Mouse (Mus musculus) midbrain, embryonic 16.5 days (tissue): ENCODE data around the gene Fam214b. TPM values are rescaled to one million over a fixed set of nuclear protein-coding genes. Genes with fewer than 3 reads are reported as not detected.
A peak's percentile ranks its signal among the peaks of the same experiment; 100 is the strongest.

Source experiments
- ATAC-seq: fragments of 200-750 bp; cut with Nextera tagmentation; 2 replicates; pipeline ENCODE4 v1.8.0; 2017; ENCODE audit warnings: moderate TSS enrichment
- H3K27ac ChIP-seq: fragments of 300-500 bp; sonication (generic); 2 replicates; pipeline ENCODE4 v1.5.1; 2014; ENCODE audit warnings: mild to moderate bottlenecking, low read length, mixed read lengths
- H3K27me3 ChIP-seq: fragments of 300-500 bp; sonication (generic); 2 replicates; pipeline ENCODE4 v1.6.1; 2014; ENCODE audit warnings: low read depth, low read length, mixed read lengths; ENCODE audit not compliant: control insufficient read depth, insufficient read depth
- H3K36me3 ChIP-seq: fragments of 300-500 bp; sonication (generic); 2 replicates; pipeline ENCODE4 v1.6.1; 2014; ENCODE audit warnings: mild to moderate bottlenecking, low read length, moderate library complexity, mixed read lengths; ENCODE audit not compliant: control insufficient read depth, insufficient read depth
- H3K4me1 ChIP-seq: fragments of 300-500 bp; sonication (generic); 2 replicates; pipeline ENCODE4 v1.6.1; 2014; ENCODE audit warnings: mild to moderate bottlenecking, low read length, mixed read lengths; ENCODE audit not compliant: control insufficient read depth, insufficient read depth
- H3K4me2 ChIP-seq: fragments of 300-500 bp; sonication (generic); 2 replicates; pipeline ENCODE4 v1.6.1; 2014; ENCODE audit warnings: mild to moderate bottlenecking, low read length, mixed read lengths
- H3K4me3 ChIP-seq: fragments of 300-500 bp; sonication (generic); 2 replicates; pipeline ENCODE4 v1.5.1; 2014; ENCODE audit warnings: low read depth, mild to moderate bottlenecking, low read length, moderate library complexity, mixed read lengths
- H3K9ac ChIP-seq: fragments of 300-500 bp; sonication (generic); 2 replicates; pipeline ENCODE4 v1.6.1; 2014; ENCODE audit warnings: low read depth, low read length, mixed read lengths
- H3K9me3 ChIP-seq: fragments of 300-500 bp; sonication (generic); replicated peaks from 2 replicates; pipeline ENCODE4 v1.6.1; 2014; ENCODE audit warnings: mild to moderate bottlenecking, low read length, mixed read lengths; ENCODE audit not compliant: control insufficient read depth, poor library complexity, severe bottlenecking
- WGBS: fragments of 180-500 bp; shearing (Covaris S2); extraction: QIAGEN DNeasy Blood & Tissue Kit; methylation state at CpG from one replicate; pipeline ENCODE4 v1.1.7; 2014; 5-methylcytosine and 5-hydroxymethylcytosine counted together
- polyA plus RNA-seq: library from polyadenylated mRNA; unstranded; fragments of >200 nt; fragmentation: Nextera tagmentation; extraction: Ambion mirVana; gene quantifications from 2 replicates; pipeline ENCODE4 v1.2.1, GENCODE M21; 2015

The Fam214b gene
- polyA plus RNA-seq = 43.4 and 49.9 TPM in 2 replicates

GRCm38 (mm10) chr4:43045659-43046302 lies at the start of gene Fam214b:
TSS of gene Fam214b (minus strand) at chr4:43046220.
- ATAC-seq = peak; percentile 87
- no peaks in the 10 kb centered on the region for H3K27me3 ChIP-seq
- H3K9me3 ChIP-seq = no peaks in the 10 kb centered on the region
- H3K4me3 ChIP-seq = peak within 1 kb of the TSS; percentile 51
- peak within 1 kb of the TSS; percentile 65 for H3K4me2 ChIP-seq
- peaks cover 30% of the 10 kb centered on the region for H3K4me1 ChIP-seq
- H3K9ac ChIP-seq = peak within 1 kb of the TSS; percentile 73
- peak within 1 kb of the TSS; percentile 91 for H3K27ac ChIP-seq
- no peaks in the 10 kb centered on the region for H3K36me3 ChIP-seq
- under 1% methylated on average over 33 of the region's 33 CpGs for WGBS

- Histone ChIP-seq H3K9ac (no peak overlapping the region), H3K4me3 (no peak overlapping the region), H3K9me3 (no peaks in the 10 kb centered on the region), H3K27ac (no peak overlapping the region), H3K36me3 (no peaks in the 10 kb centered on the region), H3K4me2 (no peak overlapping the region), H3K27me3 (no peaks in the 10 kb centered on the region), H3K4me1 (no peaks in the 10 kb centered on the region)
- WGBS = 90% methylated on average over 4 of the region's 4 CpGs
- no peak for ATAC-seq
Measured at GRCm38 (mm10) chr4:43091183-43091582, 45.2 kb upstream of the Fam214b start.

GRCm38 (mm10) chr4:43089950-43090349 lies 43.9 kb upstream of the Fam214b start:
- no peaks in the 10 kb centered on the region for H3K4me1 ChIP-seq
- no peaks in the 10 kb centered on the region for H3K36me3 ChIP-seq
- ATAC-seq = no peak
- no peak overlapping the region for H3K4me2 ChIP-seq
- no peak overlapping the region for H3K4me3 ChIP-seq
- 90% methylated on average over 2 of the region's 2 CpGs for WGBS
- H3K9ac ChIP-seq = no peak overlapping the region
- no peak overlapping the region for H3K27ac ChIP-seq
- no peaks in the 10 kb centered on the region for H3K27me3 ChIP-seq
- no peaks in the 10 kb centered on the region for H3K9me3 ChIP-seq

- H3K4me1 ChIP-seq = no peaks in the 10 kb centered on the region
- no peaks in the 10 kb centered on the region for H3K36me3 ChIP-seq
- no peak overlapping the region for H3K4me3 ChIP-seq
- no peak overlapping the region for H3K9ac ChIP-seq
- no peaks in the 10 kb centered on the region for H3K9me3 ChIP-seq
- no peak overlapping the region for H3K27ac ChIP-seq
- no peak overlapping the region for H3K4me2 ChIP-seq
- H3K27me3 ChIP-seq = no peaks in the 10 kb centered on the region
- WGBS = 75% methylated on average over 2 of the region's 2 CpGs
- no peak for ATAC-seq
Measured at GRCm38 (mm10) chr4:43082458-43082857, 36.4 kb upstream of the Fam214b start.

- H3K9ac ChIP-seq = no peak overlapping the region
- H3K9me3 ChIP-seq = no peaks in the 10 kb centered on the region
- H3K36me3 ChIP-seq = no peaks in the 10 kb centered on the region
- H3K4me2 ChIP-seq = no peak overlapping the region
- no peak overlapping the region for H3K27ac ChIP-seq
- no peaks in the 10 kb centered on the region for H3K4me1 ChIP-seq
- no peak for ATAC-seq
- no peak overlapping the region for H3K4me3 ChIP-seq
- no peaks in the 10 kb centered on the region for H3K27me3 ChIP-seq
- 64% methylated on average over 7 of the region's 7 CpGs for WGBS
Measured at GRCm38 (mm10) chr4:43078071-43078718, 32.2 kb upstream of the Fam214b start.

- Histone ChIP-seq H3K4me1 (no peaks in the 10 kb centered on the region), H3K27me3 (no peaks in the 10 kb centered on the region), H3K36me3 (no peaks in the 10 kb centered on the region), H3K27ac (no peak overlapping the region), H3K4me2 (no peak overlapping the region), H3K9ac (no peak overlapping the region), H3K9me3 (no peaks in the 10 kb centered on the region), H3K4me3 (no peak overlapping the region)
- no peak for ATAC-seq
Measured at GRCm38 (mm10) chr4:43074923-43075322, 28.9 kb upstream of the Fam214b start.

GRCm38 (mm10) chr4:43065471-43065870 lies 19.5 kb upstream of the Fam214b start:
- Histone ChIP-seq H3K36me3 (no peaks in the 10 kb centered on the region), H3K4me3 (no peak overlapping the region), H3K4me2 (no peak overlapping the region), H3K9me3 (no peaks in the 10 kb centered on the region), H3K27ac (no peak overlapping the region), H3K27me3 (no peaks in the 10 kb centered on the region), H3K4me1 (peaks cover 4% of the 10 kb centered on the region; the same call in 1 of the 2 replicates), H3K9ac (no peak overlapping the region)
- ATAC-seq = no peak
- WGBS = 96% methylated on average over 4 of the region's 4 CpGs

GRCm38 (mm10) chr4:43060286-43060685 lies 14.3 kb upstream of the Fam214b start:
- Histone ChIP-seq H3K27ac (no peak overlapping the region), H3K9me3 (no peaks in the 10 kb centered on the region), H3K9ac (no peak overlapping the region), H3K4me2 (peak overlapping the region; percentile 73), H3K27me3 (no peaks in the 10 kb centered on the region), H3K4me1 (peaks cover 13% of the 10 kb centered on the region), H3K36me3 (no peaks in the 10 kb centered on the region), H3K4me3 (no peak overlapping the region; the same call in 1 of the 2 replicates)
- ATAC-seq = no peak
- WGBS = 32% methylated on average over 3 of the region's 3 CpGs

- no peaks in the 10 kb centered on the region for H3K9me3 ChIP-seq
- H3K27ac ChIP-seq = no peak overlapping the region
- H3K4me1 ChIP-seq = peaks cover 13% of the 10 kb centered on the region
- ATAC-seq = no peak
- peak overlapping the region; percentile 88 for H3K4me3 ChIP-seq
- H3K4me2 ChIP-seq = peak overlapping the region; percentile 73
- H3K27me3 ChIP-seq = no peaks in the 10 kb centered on the region
- WGBS = 25% methylated on average over 3 of the region's 3 CpGs
- H3K36me3 ChIP-seq = no peaks in the 10 kb centered on the region
- peak overlapping the region; percentile 84 for H3K9ac ChIP-seq
Measured at GRCm38 (mm10) chr4:43059697-43060096, 13.7 kb upstream of the Fam214b start.
